Mouse (Mus musculus): ENCODE data around the gene Tfap2a. TPM values are rescaled to one million over a fixed set of nuclear protein-coding genes. Genes with fewer than 3 reads are reported as not detected.
A peak's percentile ranks its signal among the peaks of the same experiment; 100 is the strongest.

The Tfap2a gene
- 5.1 and 6.9 TPM in 2 replicates for polyA plus RNA-seq (2012; rRNA removed)

- Histone ChIP-seq H3K4me1 (ENCODE audit: control insufficient read depth, insufficient read depth, low read length) (0 out of 2 replicates have a peak, but pooled peaks cover 4% of the 10 kb centered on the region), H3K27me3 (ENCODE audit: control insufficient read depth, insufficient read depth, low read length) (peaks cover 8% of the 10 kb centered on the region; the same call in 1 of the 2 replicates), H3K27ac (ENCODE audit: insufficient read depth, low read length) (no peak within 1 kb of the TSS), H3K4me3 (replicated peaks; ENCODE audit: insufficient read depth, low read depth, low read length) (no peak within 1 kb of the TSS)
- TF ChIP-seq POLR2A (IDR thresholded peaks at IDR 0.05; ENCODE audit: borderline replicate concordance, insufficient read depth, low read length), result no peak
- TF ChIP-seq CTCF (IDR thresholded peaks at IDR 0.05; ENCODE audit: borderline replicate concordance, insufficient read depth, low read depth, low read length), result no peak
- 2% methylated on average over 30 of the region's 30 CpGs for WGBS
- DNase-seq, result no peak
Measured at GRCm38 (mm10) chr13:40738196-40738880, at the start of gene Tfap2a. Tfap2a (minus strand) TSS chr13:40738376.

- H3K4me1 ChIP-seq (ENCODE audit: control insufficient read depth, insufficient read depth, low read length), result no peaks in the 10 kb centered on the region
- no peak overlapping the region for H3K4me3 ChIP-seq (replicated peaks; ENCODE audit: insufficient read depth, low read depth, low read length)
- no peaks in the 10 kb centered on the region for H3K27me3 ChIP-seq (ENCODE audit: control insufficient read depth, insufficient read depth, low read length)
- no peak for TF ChIP-seq POLR2A (IDR thresholded peaks at IDR 0.05; ENCODE audit: borderline replicate concordance, insufficient read depth, low read length)
- TF ChIP-seq CTCF (IDR thresholded peaks at IDR 0.05; ENCODE audit: borderline replicate concordance, insufficient read depth, low read depth, low read length), result peak; percentile 60
- DNase-seq, result peak in 1 of 2 experiments; percentile 6
- WGBS, result 51% methylated on average over 8 of the region's 8 CpGs
- H3K27ac ChIP-seq (ENCODE audit: insufficient read depth, low read length), result no peak overlapping the region
Measured at GRCm38 (mm10) chr13:40784202-40784771, 46.1 kb upstream of the Tfap2a start.

GRCm38 (mm10) chr13:40757995-40758394 lies 19.8 kb upstream of the Tfap2a start:
- H3K4me3 ChIP-seq (replicated peaks; ENCODE audit: insufficient read depth, low read depth, low read length), result no peak overlapping the region
- H3K27me3 ChIP-seq (ENCODE audit: control insufficient read depth, insufficient read depth, low read length), result no peaks in the 10 kb centered on the region
- no peak overlapping the region for H3K27ac ChIP-seq (ENCODE audit: insufficient read depth, low read length)
- peak in 1 of 2 experiments; percentile 21 for DNase-seq
- no peaks in the 10 kb centered on the region for H3K4me1 ChIP-seq (ENCODE audit: control insufficient read depth, insufficient read depth, low read length)
- TF ChIP-seq POLR2A (IDR thresholded peaks at IDR 0.05; ENCODE audit: borderline replicate concordance, insufficient read depth, low read length) (no peak), CTCF (IDR thresholded peaks at IDR 0.05; ENCODE audit: borderline replicate concordance, insufficient read depth, low read depth, low read length) (0 out of 2 replicates have a peak, but pooled peaks have one; percentile 37)

GRCm38 (mm10) chr13:40756356-40756755 lies 18.2 kb upstream of the Tfap2a start:
- H3K27me3 ChIP-seq (ENCODE audit: control insufficient read depth, insufficient read depth, low read length), result no peaks in the 10 kb centered on the region
- TF ChIP-seq POLR2A (IDR thresholded peaks at IDR 0.05; ENCODE audit: borderline replicate concordance, insufficient read depth, low read length) (no peak), CTCF (IDR thresholded peaks at IDR 0.05; ENCODE audit: borderline replicate concordance, insufficient read depth, low read depth, low read length) (no peak)
- no peak overlapping the region for H3K27ac ChIP-seq (ENCODE audit: insufficient read depth, low read length)
- no peak for DNase-seq
- H3K4me1 ChIP-seq (ENCODE audit: control insufficient read depth, insufficient read depth, low read length), result no peaks in the 10 kb centered on the region
- H3K4me3 ChIP-seq (replicated peaks; ENCODE audit: insufficient read depth, low read depth, low read length), result no peak overlapping the region
- 71% methylated on average over 7 of the region's 7 CpGs for WGBS

- Histone ChIP-seq H3K27me3 (ENCODE audit: control insufficient read depth, insufficient read depth, low read length) (no peaks in the 10 kb centered on the region), H3K4me3 (replicated peaks; ENCODE audit: insufficient read depth, low read depth, low read length) (no peak overlapping the region), H3K27ac (ENCODE audit: insufficient read depth, low read length) (no peak overlapping the region), H3K4me1 (ENCODE audit: control insufficient read depth, insufficient read depth, low read length) (no peaks in the 10 kb centered on the region)
- 96% methylated on average over 10 of the region's 10 CpGs for WGBS
- DNase-seq, result no peak
- TF ChIP-seq CTCF (IDR thresholded peaks at IDR 0.05; ENCODE audit: borderline replicate concordance, insufficient read depth, low read depth, low read length) (no peak), POLR2A (IDR thresholded peaks at IDR 0.05; ENCODE audit: borderline replicate concordance, insufficient read depth, low read length) (no peak)
Measured at GRCm38 (mm10) chr13:40754091-40754490, 15.9 kb upstream of the Tfap2a start.

GRCm38 (mm10) chr13:40751889-40752288 lies 13.7 kb upstream of the Tfap2a start:
- peaks cover 2% of the 10 kb centered on the region; the same call in 1 of the 2 replicates for H3K27me3 ChIP-seq (ENCODE audit: control insufficient read depth, insufficient read depth, low read length)
- no peak for DNase-seq
- 86% methylated on average over 10 of the region's 10 CpGs for WGBS
- H3K4me1 ChIP-seq (ENCODE audit: control insufficient read depth, insufficient read depth, low read length), result no peaks in the 10 kb centered on the region
- H3K4me3 ChIP-seq (replicated peaks; ENCODE audit: insufficient read depth, low read depth, low read length), result no peak overlapping the region
- TF ChIP-seq POLR2A (IDR thresholded peaks at IDR 0.05; ENCODE audit: borderline replicate concordance, insufficient read depth, low read length) (no peak), CTCF (IDR thresholded peaks at IDR 0.05; ENCODE audit: borderline replicate concordance, insufficient read depth, low read depth, low read length) (no peak)
- no peak overlapping the region for H3K27ac ChIP-seq (ENCODE audit: insufficient read depth, low read length)

GRCm38 (mm10) chr13:40749603-40749905 lies 11.4 kb upstream of the Tfap2a start:
- DNase-seq, result no peak
- Histone ChIP-seq H3K4me3 (replicated peaks; ENCODE audit: insufficient read depth, low read depth, low read length) (no peak overlapping the region), H3K27me3 (ENCODE audit: control insufficient read depth, insufficient read depth, low read length) (peaks cover 2% of the 10 kb centered on the region; the same call in 1 of the 2 replicates), H3K4me1 (ENCODE audit: control insufficient read depth, insufficient read depth, low read length) (no peaks in the 10 kb centered on the region), H3K27ac (ENCODE audit: insufficient read depth, low read length) (no peak overlapping the region)
- TF ChIP-seq CTCF (IDR thresholded peaks at IDR 0.05; ENCODE audit: borderline replicate concordance, insufficient read depth, low read depth, low read length) (no peak), POLR2A (IDR thresholded peaks at IDR 0.05; ENCODE audit: borderline replicate concordance, insufficient read depth, low read length) (no peak)
- 50% methylated on average over 9 of the region's 9 CpGs for WGBS

Data from cerebellum, adult 2 months (tissue).